Mouse (Mus musculus): Measurements from ENCODE around the gene Rtp4. TPM values are rescaled to one million over a fixed set of nuclear protein-coding genes. Genes with fewer than 3 reads are reported as not detected.

Rtp4 gene
- 13.9 and 32.6 TPM in 2 replicates for total RNA-seq (2023)

DNA sequence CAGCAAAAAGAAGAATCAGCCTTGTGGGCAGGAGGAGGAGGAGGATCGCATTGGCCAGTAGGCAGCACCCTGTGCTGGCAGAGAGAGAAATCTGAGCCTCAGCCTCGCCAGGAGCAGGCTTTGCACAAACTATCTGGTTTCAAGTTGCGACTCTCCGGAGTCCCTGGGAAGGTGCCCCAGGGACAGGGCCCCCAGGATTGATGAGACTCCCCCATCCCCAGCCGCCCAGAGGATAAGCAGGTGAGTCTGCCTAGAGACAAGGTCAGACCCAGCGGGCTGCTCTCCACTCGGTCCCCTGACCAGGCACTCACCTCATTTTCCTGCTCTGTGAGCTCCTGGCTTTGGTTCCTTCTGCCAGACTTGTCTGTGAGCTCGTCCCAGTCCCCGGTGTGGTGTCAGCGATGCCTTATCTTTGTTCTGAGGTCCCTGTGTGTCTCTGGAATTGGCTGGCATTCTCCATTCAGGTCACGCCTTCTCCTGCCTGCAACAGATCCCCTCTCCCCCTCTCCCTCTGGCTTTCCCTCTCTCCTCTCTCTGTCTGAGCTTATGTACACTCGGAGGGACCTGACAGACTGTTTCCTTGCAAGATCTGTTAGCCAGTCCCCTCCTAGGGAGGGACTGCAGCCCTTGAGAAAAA lies at the start of gene Rtp4, which contains the start of gene Masp1:
Rtp4 (plus strand) TSS at position 57 of the 637 bp plus-strand sequence.
Masp1 (minus strand) TSS at position 581 of the 637 bp plus-strand sequence.

Other genes with a start within 250 kb of the Rtp4 start
- gene Rtp1, start 91.2 kb upstream of the Rtp4 start, total RNA-seq (2023): not detected in 2 replicates
- gene Masp1, start 524 bp downstream of the Rtp4 start, total RNA-seq (2023): not detected in 2 replicates